Mouse (Mus musculus): Measurements from ENCODE around the gene Mbl2.

DNA sequence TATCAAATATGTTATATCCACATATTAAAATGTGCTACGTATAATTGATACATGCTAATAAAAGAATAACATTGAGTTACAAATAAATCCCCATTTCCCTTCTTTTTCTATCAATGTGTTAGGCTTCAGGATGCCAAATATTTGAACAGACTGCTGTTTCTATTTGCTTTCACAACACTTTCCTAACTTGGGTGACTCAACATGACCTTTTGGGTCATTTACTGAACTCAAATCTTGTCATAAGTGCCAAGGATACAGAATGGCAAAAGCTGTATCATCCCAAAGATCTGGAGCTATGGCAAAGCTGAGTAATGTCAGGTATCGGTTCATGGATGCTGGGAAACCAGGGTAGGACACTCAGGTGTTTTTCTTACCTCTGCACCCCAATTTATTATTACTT is 45.5 kb upstream of the Mbl2 start:
- TF ChIP-seq EP300 (IDR thresholded peaks at IDR 0.05; ENCODE audit: low read depth) (no peak), CTCF (IDR thresholded peaks at IDR 0.05; ENCODE audit: low read depth) (no peak)

Measured in liver, embryonic 14.5 days (tissue).